Mouse (Mus musculus) gastrocnemius, postnatal 36 days (tissue): ENCODE data around the gene Akt3. TPM values are rescaled to one million over a fixed set of nuclear protein-coding genes. Genes with fewer than 3 reads are reported as not detected.

ENCODE experiments used
- DNase-seq, 2 experiments: peaks; one replicate each; pipeline ENCODE4 v3.0.0; 2022
- intact Hi-C: fragments of 180-260 bp; cut with DNase I; formaldehyde crosslinking; loops from one replicate; pipeline ENCODE4 v1.15.1; 2025
- total RNA-seq, 2 experiments: library from RNA; stranded (reverse); gene quantifications; 2 replicates each; pipeline ENCODE4 v1.2.3; 2021

Akt3 gene
- total RNA-seq, 2 experiments from 2014 or later: 9.5 to 10.5 TPM

- intact Hi-C loops: no loop called here
- DNase-seq: no peak
Observed at GRCm38 (mm10) chr1:177191623-177192022, 66.4 kb downstream of the Akt3 start.

GRCm38 (mm10) chr1:177190358-177190757 lies 67.6 kb downstream of the Akt3 start:
- intact Hi-C loops: no loop called here
- no peak for DNase-seq

DNA sequence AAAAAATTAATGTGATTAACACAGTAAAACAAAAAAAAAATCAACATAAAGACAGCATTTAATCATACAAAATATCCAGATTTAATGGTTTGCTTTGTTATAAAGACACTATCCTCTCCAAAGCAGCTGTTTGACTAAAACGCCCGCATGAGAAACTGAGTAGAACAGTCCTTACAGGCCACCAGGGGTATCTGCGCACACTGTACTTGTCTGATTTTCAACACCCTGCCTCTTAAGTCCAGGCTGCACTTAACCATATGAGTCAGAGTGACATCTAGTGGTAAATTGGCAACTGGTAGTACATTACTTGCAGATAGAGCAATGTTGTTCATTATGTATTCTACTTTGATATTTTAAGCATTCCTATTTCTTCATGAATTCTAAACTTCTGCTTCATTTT lies 69.3 kb downstream of the Akt3 start:
- intact Hi-C loops: loop anchor here (2.0 to 5.0 kb wide), 3 partner anchors 190 to 499 kb away; no protein-coding TSS in a partner anchor
- no peak for DNase-seq

GRCm38 (mm10) chr1:177186751-177187150 lies 71.3 kb downstream of the Akt3 start:
- no peak for DNase-seq
- intact Hi-C loops: loop anchor here (5.0 kb wide), 1 partner anchor 501 kb away; no protein-coding TSS in a partner anchor

- intact Hi-C loops: no loop called here
- DNase-seq: no peak
Observed at GRCm38 (mm10) chr1:177179635-177180034, 78.4 kb downstream of the Akt3 start.

DNA sequence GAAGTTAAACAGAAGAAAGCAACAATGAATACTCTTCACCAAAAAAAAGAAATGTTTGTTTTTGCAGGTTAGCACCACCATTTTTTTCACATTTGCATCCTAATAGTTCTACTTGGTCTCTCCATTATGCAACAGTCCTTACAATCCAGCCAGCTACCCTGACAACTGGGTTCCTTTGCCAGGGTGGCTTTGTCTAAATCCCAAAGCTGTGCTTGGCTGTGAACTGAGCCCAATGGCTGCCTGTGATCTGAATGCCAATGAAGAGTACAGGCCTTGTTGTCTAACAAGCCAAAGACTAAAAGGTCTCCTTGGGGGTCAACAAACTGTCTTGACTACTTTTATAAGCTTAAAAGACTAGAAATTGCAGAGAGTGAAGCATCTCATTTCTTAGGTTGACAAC lies 82.6 kb downstream of the Akt3 start:
- no peak for DNase-seq
- intact Hi-C loops: no loop called here

DNA sequence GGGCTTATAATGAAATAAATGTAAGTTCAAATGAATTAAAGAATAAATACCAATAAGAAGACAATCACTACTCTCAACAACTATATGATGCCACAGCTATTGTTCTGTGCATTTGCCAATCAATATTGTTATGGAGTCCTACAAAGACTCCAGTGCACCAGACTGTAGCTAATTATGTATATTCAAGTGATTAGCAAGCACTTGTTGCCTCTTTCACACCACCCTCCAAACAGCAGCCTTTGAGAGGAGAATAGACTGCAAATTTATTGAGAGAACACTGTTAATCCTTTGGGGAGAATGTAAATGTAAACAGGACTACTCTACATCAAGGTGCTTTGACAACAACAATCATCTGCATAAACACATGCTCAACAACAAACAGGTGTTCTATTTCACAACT lies 86.7 kb downstream of the Akt3 start:
- no peak for DNase-seq
- intact Hi-C loops: no loop called here

DNA sequence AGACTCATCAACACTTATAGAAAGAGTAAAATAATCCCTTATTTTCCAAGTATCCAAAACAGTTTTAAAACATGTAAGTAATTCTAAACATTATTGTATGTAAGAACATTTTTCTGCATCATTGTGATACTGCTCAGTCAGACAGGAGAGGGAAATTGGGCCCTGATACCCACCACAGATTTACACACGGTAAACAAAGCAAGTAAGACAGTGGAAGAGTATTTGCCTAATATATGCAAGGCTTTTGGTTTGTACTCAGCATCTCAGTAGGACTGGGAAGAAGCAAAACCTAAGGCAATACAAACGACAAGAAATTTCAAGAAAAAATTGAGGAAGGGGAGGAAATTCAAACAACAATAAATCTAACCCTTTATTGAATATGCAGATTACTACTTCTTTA lies 92.2 kb downstream of the Akt3 start:
- intact Hi-C loops: no loop called here
- no peak for DNase-seq

GRCm38 (mm10) chr1:177165336-177165735 lies 92.7 kb downstream of the Akt3 start:
- intact Hi-C loops: no loop called here
- no peak for DNase-seq

DNA sequence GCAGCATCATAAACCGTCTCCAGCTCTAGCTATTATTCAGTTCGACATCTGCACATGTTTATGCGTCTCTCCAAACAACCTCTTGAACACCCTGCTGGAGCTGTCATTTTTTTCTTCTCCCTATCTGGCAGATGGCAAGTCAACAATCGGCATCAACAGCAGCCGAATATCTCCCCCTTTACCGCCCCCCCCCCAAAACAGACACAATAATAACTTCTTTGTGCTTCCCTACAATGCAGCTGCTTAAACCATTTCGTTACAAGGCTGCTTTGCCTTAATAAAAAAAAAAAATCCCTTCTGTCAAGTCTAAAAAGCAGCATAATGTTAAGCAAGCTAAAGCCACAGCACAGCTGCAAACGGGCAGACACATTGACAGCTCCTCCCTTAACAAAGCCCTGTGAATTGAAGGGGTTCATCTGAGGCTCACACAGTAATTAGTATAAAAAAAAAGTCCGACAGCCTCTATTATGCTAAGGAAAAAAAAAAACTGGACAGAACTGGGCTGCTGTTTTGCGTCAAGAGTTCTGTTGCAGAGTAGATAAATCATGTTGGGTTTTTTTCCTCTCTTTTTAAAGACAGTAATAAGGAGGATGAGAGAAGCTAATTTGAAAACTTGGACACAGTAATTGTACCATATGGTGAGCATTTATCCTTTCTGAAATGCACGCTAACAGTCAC lies 107.5 kb downstream of the Akt3 start:
- no peak for DNase-seq
- intact Hi-C loops: no loop called here

DNA sequence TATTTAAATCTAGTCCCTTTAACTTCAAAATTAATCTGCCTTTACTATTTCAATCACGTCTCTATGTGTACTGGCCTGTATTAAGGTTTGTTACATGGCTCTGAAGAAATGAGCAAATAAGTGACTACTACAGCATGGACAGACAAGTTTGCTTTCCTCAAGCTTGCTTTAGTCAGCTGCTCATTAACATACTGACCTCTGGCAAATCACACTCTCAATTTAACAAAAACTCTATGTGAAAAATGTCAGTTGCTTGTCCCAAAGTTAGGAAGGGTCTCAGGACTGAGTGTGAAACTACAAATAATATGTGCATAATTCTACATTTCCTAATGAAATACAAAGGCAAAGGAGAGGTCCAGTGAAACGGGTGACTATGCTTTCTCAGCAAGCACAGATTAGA lies 109.3 kb downstream of the Akt3 start:
- DNase-seq: no peak
- intact Hi-C loops: no loop called here

DNA sequence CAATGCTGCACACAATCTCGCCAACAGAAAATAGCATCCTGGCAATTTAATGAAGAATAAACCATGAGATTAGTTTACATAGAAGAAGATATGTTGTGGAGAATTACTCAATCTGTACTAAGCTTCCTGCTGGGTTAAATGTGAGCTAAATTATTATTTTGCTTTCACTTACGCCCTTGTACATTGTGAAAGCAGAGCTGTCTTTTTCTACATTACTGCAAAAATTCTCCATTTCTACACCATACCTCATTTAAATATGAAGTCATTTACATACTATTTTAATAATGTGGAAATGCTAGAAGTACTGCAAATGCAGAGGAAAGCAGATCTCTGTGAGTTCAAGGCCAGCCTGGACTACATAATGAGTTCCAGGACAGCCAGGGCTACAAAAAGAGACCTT lies 116.5 kb downstream of the Akt3 start:
- intact Hi-C loops: no loop called here

GRCm38 (mm10) chr1:177139652-177140051 lies 118.4 kb downstream of the Akt3 start:
- no peak for DNase-seq
- intact Hi-C loops: no loop called here

More for the DNA sequence above, 116.5 kb downstream of the Akt3 start:
- DNase-seq: no peak

DNA sequence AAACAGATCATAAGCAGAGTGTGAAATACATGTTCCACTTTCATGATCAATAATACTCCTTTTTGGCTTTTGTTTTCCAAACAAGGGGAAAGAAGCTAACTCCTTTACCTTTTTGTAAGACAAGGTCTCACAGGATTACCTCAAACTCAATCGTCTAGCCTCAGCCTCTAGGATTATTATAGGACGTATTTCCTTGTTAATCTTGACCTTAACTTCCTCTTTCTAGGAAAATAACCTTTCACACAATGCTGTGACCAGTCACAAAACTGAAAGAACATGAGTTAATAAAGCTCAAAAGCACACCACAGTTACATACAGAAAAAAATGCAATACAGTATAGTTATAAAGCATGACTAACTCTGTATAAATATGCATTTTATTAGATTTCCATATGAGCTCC lies 126.5 kb downstream of the Akt3 start:
- no peak for DNase-seq
- intact Hi-C loops: no loop called here

DNA sequence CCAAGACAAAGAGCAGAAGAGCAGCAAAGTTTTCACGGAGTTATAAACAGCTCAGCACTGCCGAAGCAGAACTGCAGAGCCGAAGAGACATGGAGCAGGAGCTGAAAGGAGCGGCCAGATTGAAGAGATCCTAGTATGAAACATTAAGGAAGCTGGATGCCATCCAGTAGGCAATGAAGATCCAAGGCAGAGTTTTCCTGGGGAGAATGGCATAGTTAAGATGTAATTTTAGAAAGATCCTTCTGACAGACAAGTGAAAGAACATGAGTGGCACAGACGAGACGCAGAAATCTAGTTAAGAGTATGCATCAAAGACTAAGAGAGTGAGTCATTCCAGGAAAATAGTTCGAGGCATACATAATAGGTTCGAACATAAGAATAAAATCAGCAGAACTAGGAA lies 131.3 kb downstream of the Akt3 start:
- intact Hi-C loops: no loop called here
- DNase-seq: no peak

GRCm38 (mm10) chr1:177110665-177111271 lies 147.2 kb downstream of the Akt3 start:
- intact Hi-C loops: no loop called here
- no peak for DNase-seq

DNA sequence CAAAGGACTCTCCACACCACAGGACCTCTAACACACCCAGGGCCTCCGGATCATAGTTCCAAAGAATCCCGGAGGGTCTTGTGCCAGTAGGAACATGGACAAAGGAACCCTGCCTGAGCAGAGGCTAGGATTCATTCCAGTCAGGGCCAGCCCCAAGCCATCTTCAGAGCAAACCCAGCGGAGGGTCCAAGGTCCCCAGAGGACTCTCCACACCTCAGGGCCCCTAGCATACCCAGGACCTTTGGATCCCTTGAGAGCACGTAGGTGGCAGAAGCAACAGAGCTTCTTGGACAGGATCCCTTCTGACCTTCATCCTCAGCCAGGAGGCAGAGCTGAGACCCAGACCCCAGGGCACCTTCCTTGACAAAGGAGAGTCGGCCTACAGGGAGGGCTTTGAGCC lies 167.5 kb downstream of the Akt3 start:
- no peak for DNase-seq
- intact Hi-C loops: no loop called here

DNA sequence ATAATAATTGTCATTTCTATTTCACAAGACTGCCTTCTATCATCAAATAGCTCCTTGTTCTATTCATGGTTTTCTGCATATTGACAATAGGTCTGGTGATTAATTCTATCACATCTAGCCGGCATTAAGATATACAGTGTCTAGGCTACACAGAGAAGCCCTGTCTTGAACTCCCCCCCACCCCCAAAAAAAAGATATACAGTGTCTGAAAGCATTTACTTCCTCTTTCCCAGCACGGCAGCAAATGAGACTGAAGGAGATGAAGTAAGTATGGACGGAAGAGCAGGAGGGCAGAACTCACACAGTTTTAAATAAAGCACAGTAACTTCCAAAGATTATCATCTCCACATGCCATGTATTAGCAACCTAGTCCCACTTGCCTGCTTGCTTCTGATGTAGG lies 168.5 kb downstream of the Akt3 start:
- intact Hi-C loops: no loop called here
- no peak for DNase-seq

DNA sequence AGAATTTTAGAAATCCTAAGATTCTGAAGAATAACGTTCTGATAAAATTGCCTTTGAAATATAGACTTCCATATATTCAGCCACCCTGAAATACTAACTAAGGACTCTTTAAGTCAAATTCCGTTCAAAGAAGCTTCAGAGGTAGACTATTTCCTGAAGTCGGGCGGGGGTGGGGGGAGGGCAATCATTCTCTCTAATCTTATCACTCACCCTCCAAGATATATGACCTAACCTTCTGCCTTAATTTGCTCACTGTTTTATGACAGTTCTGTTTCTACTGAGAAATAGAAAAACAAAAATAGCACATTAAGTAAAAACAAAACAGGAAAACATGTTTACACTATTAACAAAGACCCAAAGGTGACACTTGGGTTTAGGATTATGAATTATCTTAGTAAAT lies 169.0 kb downstream of the Akt3 start:
- no peak for DNase-seq
- intact Hi-C loops: no loop called here

- intact Hi-C loops: no loop called here
- DNase-seq: no peak
Observed at GRCm38 (mm10) chr1:177081957-177082645, 175.9 kb downstream of the Akt3 start.

GRCm38 (mm10) chr1:177069161-177069560 lies 188.8 kb downstream of the Akt3 start:
- DNase-seq: no peak
- intact Hi-C loops: no loop called here

DNA sequence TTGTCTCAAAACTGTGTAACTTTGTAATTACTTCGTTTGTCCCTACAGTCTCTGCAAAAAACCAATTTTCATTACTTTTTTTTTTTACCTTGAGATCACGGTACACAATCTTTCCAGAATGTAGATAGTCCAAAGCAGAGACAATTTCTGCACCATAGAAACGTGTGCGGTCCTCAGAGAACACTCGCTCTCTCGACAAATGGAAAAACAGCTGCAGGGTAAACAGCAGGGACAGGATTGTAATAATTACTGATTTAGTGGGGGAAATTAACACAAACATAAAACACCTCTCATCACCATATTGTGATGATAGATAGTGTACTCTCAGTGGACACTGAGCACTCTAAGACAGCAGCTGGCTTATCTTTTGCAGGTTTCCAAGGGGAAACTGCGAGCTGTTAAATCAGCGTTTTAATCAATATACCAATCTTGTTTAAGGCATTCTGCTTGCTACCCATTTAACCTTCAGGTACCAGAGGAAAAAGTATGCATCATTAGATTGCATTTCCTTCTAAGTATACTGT lies 190.8 kb downstream of the Akt3 start:
- intact Hi-C loops: no loop called here
- no peak for DNase-seq
